Mouse (Mus musculus): ENCODE measurements around the gene Ttc30a2. TPM values are rescaled to one million over a fixed set of nuclear protein-coding genes. Genes with fewer than 3 reads are reported as not detected.
A peak's percentile ranks its signal among the peaks of the same experiment; 100 is the strongest.

The Ttc30a2 gene
- total and polyA plus RNA-seq, 3 experiments = 0.76 to 2.3 (median 2.3) TPM

DNA sequence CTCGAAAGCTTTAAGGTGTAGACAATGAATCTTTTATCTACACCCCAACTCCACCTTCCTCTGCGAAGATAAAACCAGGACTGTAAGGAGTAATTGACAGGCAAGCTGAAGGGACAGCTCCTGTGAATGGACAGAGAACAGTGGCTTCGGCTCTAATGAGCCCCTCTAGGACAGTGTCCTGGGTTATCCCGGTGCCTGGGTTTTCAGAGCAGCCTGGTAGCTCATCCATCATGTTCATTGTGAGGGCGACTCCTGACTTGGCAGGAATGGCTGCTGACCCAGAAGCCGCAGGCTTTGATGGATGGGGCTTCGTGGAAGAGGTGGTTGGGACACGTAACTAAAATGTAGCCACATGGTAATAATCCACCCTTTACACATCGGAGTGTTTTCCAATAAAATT, 24.9 kb upstream of the Ttc30a2 start:
- H3K27me3 ChIP-seq (ENCODE audit: control insufficient read depth, insufficient read depth, low read length) = no peaks in the 10 kb centered on the region
- no peaks in the 10 kb centered on the region for H3K36me3 ChIP-seq (ENCODE audit: control insufficient read depth, insufficient read depth, low read length)
- TF ChIP-seq CTCF (IDR thresholded peaks at IDR 0.05) (no peak), POLR2A (IDR thresholded peaks at IDR 0.05; ENCODE audit: insufficient read depth, low read depth, low read length) (no peak), EP300 (IDR thresholded peaks at IDR 0.05; ENCODE audit: insufficient read depth, low read depth, low read length) (no peak)
- WGBS = 80% methylated on average over 9 of the region's 9 CpGs
- intact Hi-C loops (cut with DNase I) = no loop called here
- DNase-seq = no peak
- H3K9ac ChIP-seq (ENCODE audit: low read depth, low read length) = no peak overlapping the region
- no peaks in the 10 kb centered on the region for H3K79me2 ChIP-seq (replicated peaks; ENCODE audit: control insufficient read depth, insufficient read depth, low read length)
- H3K4me3 ChIP-seq = no peak overlapping the region
- H3K27ac ChIP-seq = no peak overlapping the region
- peaks cover 2% of the 10 kb centered on the region; the same call in 1 of the 2 replicates for H3K4me1 ChIP-seq (ENCODE audit: control insufficient read depth, insufficient read depth, low read length)

GRCm38 (mm10) chr2:76001392-76001791, 23.4 kb upstream of the Ttc30a2 start:
- Histone ChIP-seq H3K4me3 (no peak overlapping the region), H3K4me1 (ENCODE audit: control insufficient read depth, insufficient read depth, low read length) (peaks cover 2% of the 10 kb centered on the region; the same call in 1 of the 2 replicates), H3K27ac (no peak overlapping the region), H3K79me2 (replicated peaks; ENCODE audit: control insufficient read depth, insufficient read depth, low read length) (no peaks in the 10 kb centered on the region), H3K9ac (ENCODE audit: low read depth, low read length) (no peak overlapping the region), H3K27me3 (ENCODE audit: control insufficient read depth, insufficient read depth, low read length) (no peaks in the 10 kb centered on the region), H3K36me3 (ENCODE audit: control insufficient read depth, insufficient read depth, low read length) (no peaks in the 10 kb centered on the region)
- TF ChIP-seq CTCF (IDR thresholded peaks at IDR 0.05) (peak; percentile 88), POLR2A (IDR thresholded peaks at IDR 0.05; ENCODE audit: insufficient read depth, low read depth, low read length) (no peak), EP300 (IDR thresholded peaks at IDR 0.05; ENCODE audit: insufficient read depth, low read depth, low read length) (no peak)
- 40% methylated on average over 8 of the region's 8 CpGs for WGBS
- DNase-seq = peak; percentile 46 to 76
- intact Hi-C loops (cut with DNase I) = no loop called here

- H3K27me3 ChIP-seq (ENCODE audit: control insufficient read depth, insufficient read depth, low read length) = no peaks in the 10 kb centered on the region
- no peak overlapping the region for H3K4me3 ChIP-seq
- H3K9ac ChIP-seq (ENCODE audit: low read depth, low read length) = no peak overlapping the region
- no peaks in the 10 kb centered on the region for H3K79me2 ChIP-seq (replicated peaks; ENCODE audit: control insufficient read depth, insufficient read depth, low read length)
- H3K36me3 ChIP-seq (ENCODE audit: control insufficient read depth, insufficient read depth, low read length) = no peaks in the 10 kb centered on the region
- peak; percentile 33 to 36 for DNase-seq
- intact Hi-C loops (cut with DNase I) = no loop called here
- peaks cover 2% of the 10 kb centered on the region; the same call in 1 of the 2 replicates for H3K4me1 ChIP-seq (ENCODE audit: control insufficient read depth, insufficient read depth, low read length)
- WGBS = 29% methylated on average over 12 of the region's 12 CpGs
- H3K27ac ChIP-seq = peak overlapping the region; percentile 15; the same call in 1 of the 2 replicates
- TF ChIP-seq EP300 (IDR thresholded peaks at IDR 0.05; ENCODE audit: insufficient read depth, low read depth, low read length) (no peak), CTCF (IDR thresholded peaks at IDR 0.05) (no peak), POLR2A (IDR thresholded peaks at IDR 0.05; ENCODE audit: insufficient read depth, low read depth, low read length) (no peak)
These were observed 21.7 kb upstream of the Ttc30a2 start for GRCm38 (mm10) chr2:75999636-76000035.

DNA sequence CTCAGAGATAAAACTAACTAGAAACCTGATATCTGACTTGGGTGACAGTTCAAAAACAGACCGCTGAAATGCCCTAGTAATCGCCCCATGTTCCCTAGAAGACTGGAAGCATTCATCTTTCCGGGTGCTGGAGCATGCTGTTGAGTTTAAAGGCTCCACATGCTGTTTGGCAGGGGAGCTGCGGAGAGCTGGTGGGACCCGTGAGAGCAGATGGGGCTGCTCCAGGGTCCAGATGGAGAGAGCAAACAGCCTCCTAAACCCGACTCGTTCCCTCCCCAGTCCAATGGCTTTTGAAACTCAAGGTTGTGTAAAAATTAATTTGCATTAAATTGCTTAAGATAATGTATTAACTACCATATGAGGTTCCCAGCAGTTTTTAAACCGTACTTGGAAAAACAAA, 20.7 kb upstream of the Ttc30a2 start:
- no peaks in the 10 kb centered on the region for H3K36me3 ChIP-seq (ENCODE audit: control insufficient read depth, insufficient read depth, low read length)
- no peaks in the 10 kb centered on the region for H3K79me2 ChIP-seq (replicated peaks; ENCODE audit: control insufficient read depth, insufficient read depth, low read length)
- no peak overlapping the region for H3K27ac ChIP-seq
- no peaks in the 10 kb centered on the region for H3K27me3 ChIP-seq (ENCODE audit: control insufficient read depth, insufficient read depth, low read length)
- no peak for DNase-seq
- TF ChIP-seq POLR2A (IDR thresholded peaks at IDR 0.05; ENCODE audit: insufficient read depth, low read depth, low read length) = no peak
- no peak for TF ChIP-seq EP300 (IDR thresholded peaks at IDR 0.05; ENCODE audit: insufficient read depth, low read depth, low read length)
- no peak for TF ChIP-seq CTCF (IDR thresholded peaks at IDR 0.05)
- H3K4me3 ChIP-seq = no peak overlapping the region
- intact Hi-C loops (cut with DNase I) = no loop called here
- H3K4me1 ChIP-seq (ENCODE audit: control insufficient read depth, insufficient read depth, low read length) = peaks cover 2% of the 10 kb centered on the region; the same call in 1 of the 2 replicates
- WGBS = 48% methylated on average over 8 of the region's 8 CpGs
- no peak overlapping the region for H3K9ac ChIP-seq (ENCODE audit: low read depth, low read length)

GRCm38 (mm10) chr2:75997726-75998125, 19.8 kb upstream of the Ttc30a2 start:
- Histone ChIP-seq H3K9ac (ENCODE audit: low read depth, low read length) (no peak overlapping the region), H3K27ac (no peak overlapping the region), H3K36me3 (ENCODE audit: control insufficient read depth, insufficient read depth, low read length) (no peaks in the 10 kb centered on the region), H3K27me3 (ENCODE audit: control insufficient read depth, insufficient read depth, low read length) (no peaks in the 10 kb centered on the region), H3K79me2 (replicated peaks; ENCODE audit: control insufficient read depth, insufficient read depth, low read length) (no peaks in the 10 kb centered on the region), H3K4me1 (ENCODE audit: control insufficient read depth, insufficient read depth, low read length) (peaks cover 2% of the 10 kb centered on the region; the same call in 1 of the 2 replicates), H3K4me3 (no peak overlapping the region)
- 30% methylated on average over 12 of the region's 12 CpGs for WGBS
- no peak for DNase-seq
- intact Hi-C loops (cut with DNase I) = no loop called here
- TF ChIP-seq POLR2A (IDR thresholded peaks at IDR 0.05; ENCODE audit: insufficient read depth, low read depth, low read length) (no peak), CTCF (IDR thresholded peaks at IDR 0.05) (no peak), EP300 (IDR thresholded peaks at IDR 0.05; ENCODE audit: insufficient read depth, low read depth, low read length) (no peak)

DNA sequence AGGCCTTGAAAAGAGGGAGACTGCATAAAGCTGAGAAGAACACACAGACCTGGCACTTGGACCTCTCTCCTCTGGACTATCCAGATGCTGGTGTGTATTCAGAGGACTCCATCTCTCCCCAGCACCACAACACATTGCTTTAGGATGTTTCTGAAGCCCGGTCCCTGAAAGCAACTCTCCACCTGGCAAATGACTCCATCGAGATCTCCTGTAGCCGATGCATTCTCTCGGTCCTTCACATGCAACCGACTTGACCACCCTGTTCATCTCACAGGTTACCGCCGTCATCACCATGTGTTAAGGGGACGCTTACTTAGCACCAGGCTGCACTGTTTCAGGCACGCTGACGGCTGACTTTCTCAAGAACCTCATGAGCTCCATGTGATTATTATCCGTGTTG, 16.9 kb upstream of the Ttc30a2 start:
- Histone ChIP-seq H3K9ac (ENCODE audit: low read depth, low read length) (no peak overlapping the region), H3K36me3 (ENCODE audit: control insufficient read depth, insufficient read depth, low read length) (no peaks in the 10 kb centered on the region), H3K27me3 (ENCODE audit: control insufficient read depth, insufficient read depth, low read length) (no peaks in the 10 kb centered on the region), H3K27ac (no peak overlapping the region), H3K79me2 (replicated peaks; ENCODE audit: control insufficient read depth, insufficient read depth, low read length) (no peaks in the 10 kb centered on the region), H3K4me1 (ENCODE audit: control insufficient read depth, insufficient read depth, low read length) (peaks cover 2% of the 10 kb centered on the region; the same call in 1 of the 2 replicates), H3K4me3 (no peak overlapping the region)
- TF ChIP-seq CTCF (IDR thresholded peaks at IDR 0.05) (no peak), POLR2A (IDR thresholded peaks at IDR 0.05; ENCODE audit: insufficient read depth, low read depth, low read length) (no peak), EP300 (IDR thresholded peaks at IDR 0.05; ENCODE audit: insufficient read depth, low read depth, low read length) (no peak)
- DNase-seq = no peak
- intact Hi-C loops (cut with DNase I) = no loop called here
- 91% methylated on average over 11 of the region's 11 CpGs for WGBS
